Comparison of ENCODE assay signal across 10 mouse cellular contexts in the genomic region with DNA sequence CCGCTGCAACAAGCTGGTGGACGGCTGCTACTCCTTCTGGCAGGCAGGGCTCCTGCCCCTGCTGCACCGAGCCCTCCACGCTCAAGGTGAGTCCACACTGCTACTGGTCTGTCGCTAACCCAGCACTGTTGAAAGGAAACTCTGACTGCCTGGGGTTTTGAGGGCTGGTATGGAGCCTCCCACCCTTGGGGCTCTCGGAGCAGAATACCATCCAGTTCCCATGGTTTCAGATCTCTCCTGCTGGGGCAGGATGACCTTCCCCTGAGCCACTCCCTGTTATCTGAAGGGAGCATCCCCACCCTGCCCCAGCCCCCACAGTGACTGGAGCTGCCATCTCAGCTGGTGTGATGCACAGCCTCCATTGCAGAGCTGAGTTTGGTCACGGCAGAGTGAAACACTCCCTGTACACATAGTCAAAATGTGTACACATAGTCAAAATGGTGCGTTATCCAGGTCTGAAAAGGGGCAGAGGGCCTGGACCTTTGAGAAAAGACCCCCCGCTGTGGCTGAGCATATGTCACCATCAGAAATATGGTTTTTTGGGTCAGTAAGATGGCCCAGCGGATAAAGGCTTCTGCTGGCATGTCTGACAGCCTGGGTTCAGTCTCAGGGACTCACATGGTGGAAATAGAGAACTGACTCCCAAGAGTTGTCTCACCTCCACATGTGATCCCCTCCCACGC. TPM values are rescaled to one million over a fixed set of nuclear protein-coding genes. Genes with fewer than 3 reads are reported as not detected.
A peak's percentile ranks its signal among the peaks of the same experiment; 100 is the strongest.
DNase-seq lines count a peak whose midpoint lies in the region; ATAC-seq and TF ChIP-seq lines count a peak whose summit lies in the region.
"Had no signal": no experiment of that assay in that cellular context is flagged by ENCODE, and none has a peak within 500 bp of the region (broad histone marks: within the 10 kb centered on the region; RNA-seq: fewer than 3 reads in every experiment).

No protein-coding gene starts in this region.

- no peak for TF ChIP-seq POLR2A in heart, adult 2 months (IDR thresholded peaks at IDR 0.05; ENCODE audit: insufficient read depth, low read depth, low read length)

- H3K4me2 ChIP-seq in heart, embryonic 11.5 days, result peak overlapping the region; percentile 36
- H3K4me2 ChIP-seq in stomach, embryonic 16.5 days (ENCODE audit: low read depth, low read length), result no peak overlapping the region

- H3K9me3 ChIP-seq in heart, embryonic 11.5 days (replicated peaks; ENCODE audit: control insufficient read depth, low read length), result no peaks in the 10 kb centered on the region
- no peaks in the 10 kb centered on the region for H3K9me3 ChIP-seq in stomach, embryonic 16.5 days (replicated peaks; ENCODE audit: control insufficient read depth, low read length)

- 0 out of 2 replicates have a peak overlapping the region, but pooled peaks have one; percentile 52 for H3K9ac ChIP-seq in heart, embryonic 11.5 days (ENCODE audit: low read depth, low read length)
- H3K9ac ChIP-seq in heart, adult 2 months (ENCODE audit: low read depth, low read length), result no peak overlapping the region
- H3K9ac ChIP-seq in stomach, embryonic 16.5 days (ENCODE audit: low read length), result no peak overlapping the region

- no peak for TF ChIP-seq EP300 in heart, adult 2 months (IDR thresholded peaks at IDR 0.05; ENCODE audit: insufficient read depth, low read depth, low read length)

- intact Hi-C loops in heart, adult 2 months (cut with DNase I), result no loop called here

- H3K4me1 ChIP-seq in heart, embryonic 11.5 days (ENCODE audit: control insufficient read depth, insufficient read depth, low read length), result peaks cover 12% of the 10 kb centered on the region; the same call in 1 of the 2 replicates
- peaks cover 3% of the 10 kb centered on the region for H3K4me1 ChIP-seq in heart, adult 2 months (ENCODE audit: control insufficient read depth, insufficient read depth, low read length)
- 0 out of 2 replicates have a peak, but pooled peaks cover 3% of the 10 kb centered on the region for H3K4me1 ChIP-seq in stomach, embryonic 16.5 days (ENCODE audit: control insufficient read depth, insufficient read depth, low read length)

- H3K4me3 ChIP-seq in heart, embryonic 11.5 days (ENCODE audit: low read depth, low read length), result no peak overlapping the region
- no peak overlapping the region for H3K4me3 ChIP-seq in heart, adult 2 months
- no peak overlapping the region for H3K4me3 ChIP-seq in stomach, embryonic 16.5 days (replicated peaks; ENCODE audit: low read length)

- 0 out of 2 replicates have a peak overlapping the region, but pooled peaks have one; percentile 47 for H3K27ac ChIP-seq in heart, embryonic 11.5 days (ENCODE audit: low read depth, low read length)
- H3K27ac ChIP-seq in heart, adult 2 months, result no peak overlapping the region
- no peak overlapping the region for H3K27ac ChIP-seq in stomach, embryonic 16.5 days (ENCODE audit: low read length)

- TF ChIP-seq CTCF in heart, adult 2 months (IDR thresholded peaks at IDR 0.05), result no peak

- H3K79me2 ChIP-seq in heart, adult 2 months (replicated peaks; ENCODE audit: control insufficient read depth, insufficient read depth, low read length), result no peaks in the 10 kb centered on the region

- H3K27me3 ChIP-seq in heart, embryonic 11.5 days (ENCODE audit: control insufficient read depth, insufficient read depth, low read length), result no peaks in the 10 kb centered on the region; the same call in 1 of the 2 replicates
- H3K27me3 ChIP-seq in heart, adult 2 months (ENCODE audit: control insufficient read depth, insufficient read depth, low read length), result no peaks in the 10 kb centered on the region
- no peaks in the 10 kb centered on the region for H3K27me3 ChIP-seq in stomach, embryonic 16.5 days (ENCODE audit: control insufficient read depth, insufficient read depth, low read length)

- DNase-seq in heart, adult 2 months, result no peak
- peak; percentile 62 for DNase-seq in ovary, postnatal 36 days (ENCODE audit: low spot score)
- no peak for DNase-seq in ovary, postnatal 14 days (ENCODE audit: low spot score)
- no peak for DNase-seq in thymus, postnatal 0 days (ENCODE audit: low spot score)
- DNase-seq in thymus, postnatal 25 days, result no peak
- DNase-seq: adrenal gland, postnatal 14 days; B cell, adult 2 months had no signal

- WGBS in heart, embryonic 11.5 days (ENCODE audit: insufficient replicate concordance), result 63% methylated on average over 11 of the region's 11 CpGs
- 87% methylated on average over 11 of the region's 11 CpGs for WGBS in heart, adult 2 months
- 81% methylated on average over 11 of the region's 11 CpGs for WGBS in stomach, embryonic 16.5 days

- peaks cover 3% of the 10 kb centered on the region; the same call in 1 of the 2 replicates for H3K36me3 ChIP-seq in heart, embryonic 11.5 days (ENCODE audit: control insufficient read depth, insufficient read depth, low read length)
- H3K36me3 ChIP-seq in heart, adult 2 months (ENCODE audit: control insufficient read depth, insufficient read depth, low read length), result no peaks in the 10 kb centered on the region
- H3K36me3 ChIP-seq in stomach, embryonic 16.5 days (ENCODE audit: control insufficient read depth, insufficient read depth, low read length), result no peaks in the 10 kb centered on the region; the same call in 1 of the 2 replicates

- ATAC-seq in heart, embryonic 11.5 days (replicated peaks; ENCODE audit: insufficient number of reproducible peaks, low FRiP score, low TSS enrichment), result peak; percentile 78
- ATAC-seq in erythroid progenitor cell, adult 5-6 weeks (replicated peaks; ENCODE audit: low FRiP score, poor library complexity, severe bottlenecking), result peak; percentile 80
- peak; percentile 48; the same call in 1 of the 2 replicates for ATAC-seq in stomach, embryonic 16.5 days (ENCODE audit: insufficient read depth, low FRiP score)

RNA-seq across cellular contexts. Expression of a gene that starts 51.6 kb away (rescaled TPM):
- polyA plus RNA-seq in heart, embryonic 11.5 days (2014; fragmentation: Nextera tagmentation; extraction: Ambion mirVana), result 13.6 and 26.4 TPM in 2 replicates
- total RNA-seq in heart, adult 2 months (2021), result 10 to 100 TPM; 65.6 to 76.2 TPM
- 27.0 and 38.5 TPM in 2 replicates for polyA plus RNA-seq in heart, adult 2 months (2012; rRNA removed)
- 38.6 and 85.1 TPM in 2 replicates for total RNA-seq in erythroid progenitor cell, adult 5-6 weeks (2015; ENCODE audit: low replicate concordance)
- total RNA-seq in erythroid progenitor cell, adult 5-6 weeks (2017; ENCODE audit: low replicate concordance), result 49.4 and 69.4 TPM in 2 replicates
- polyA plus RNA-seq in stomach, embryonic 16.5 days (2015; fragmentation: Nextera tagmentation; extraction: Ambion mirVana), result 16.1 and 16.9 TPM in 2 replicates
- 18.7 and 20.9 TPM in 2 replicates for polyA plus RNA-seq in thymus, postnatal 0 days (2015; fragmentation: Nextera tagmentation; extraction: Ambion mirVana)
